Mouse (Mus musculus) CH12.LX (cell line): ENCODE measurements around the gene Taco1. TPM values are rescaled to one million over a fixed set of nuclear protein-coding genes. Genes with fewer than 3 reads are reported as not detected.

Experiments
- DNase-seq: peaks from one replicate; pipeline ENCODE4 v3.0.0-alpha.2; 2013; ENCODE audit errors: extremely low read depth
- H3K27ac ChIP-seq: 2 replicates; pipeline ENCODE4 v1.5.1; 2012; ENCODE audit warnings: low read depth, mild to moderate bottlenecking, control low read depth, moderate library complexity; ENCODE audit not compliant: insufficient read depth
- H3K27me3 ChIP-seq: replicated peaks from 2 replicates; pipeline ENCODE3; 2012; ENCODE audit warnings: inconsistent platforms
- H3K36me3 ChIP-seq, 2 experiments: replicated peaks in 1 of 2; 2 replicates each; pipeline versions ENCODE3 to v1.6.1; 2012; ENCODE audit warnings: inconsistent platforms in 1 of 2, low read length in 1 of 2, mild to moderate bottlenecking in 1 of 2, mixed read lengths in 1 of 2, moderate library complexity in 1 of 2; ENCODE audit not compliant: control insufficient read depth in 1 of 2, insufficient read depth in 1 of 2
- H3K4me1 ChIP-seq, 2 experiments: 2 replicates each; pipeline ENCODE4 v1.6.1; 2012; ENCODE audit warnings: inconsistent platforms in 1 of 2, moderate library complexity in 1 of 2; ENCODE audit not compliant: insufficient read depth in 2 of 2, control insufficient read depth in 1 of 2
- H3K4me2 ChIP-seq: 2 replicates; pipeline ENCODE4 v1.6.1; 2012; ENCODE audit warnings: low read depth, mild to moderate bottlenecking, control low read depth; ENCODE audit not compliant: poor library complexity, insufficient read depth, severe bottlenecking
- H3K4me3 ChIP-seq, 3 experiments: fragments of 150-350 bp in 1 of 3; sonication (generic) in 1 of 3; replicated peaks in 1 of 3; 2 replicates each; pipeline versions ENCODE3 to v1.5.1; 2011 to 2012; ENCODE audit warnings: low read depth in 2 of 3, low read length in 2 of 3, mild to moderate bottlenecking in 2 of 3, moderate library complexity in 2 of 3, control low read depth in 1 of 3, improper control_type of control experiment in 1 of 3, inconsistent platforms in 1 of 3, mixed read lengths in 1 of 3; ENCODE audit not compliant: poor library complexity in 1 of 3
- H3K79me2 ChIP-seq: replicated peaks from 2 replicates; pipeline ENCODE4 v1.6.1; 2012; ENCODE audit warnings: mild to moderate bottlenecking, moderate library complexity; ENCODE audit not compliant: control insufficient read depth, poor library complexity, insufficient read depth, severe bottlenecking; ENCODE audit errors: extremely low read depth
- H3K9ac ChIP-seq: 2 replicates; pipeline ENCODE4 v1.6.1; 2012; ENCODE audit warnings: low read depth, mild to moderate bottlenecking, control low read depth, moderate library complexity; ENCODE audit not compliant: insufficient read depth
- H3K9me3 ChIP-seq: replicated peaks from 2 replicates; pipeline ENCODE3; 2012; ENCODE audit warnings: low read length, inconsistent platforms, mixed read lengths
- BHLHE40 ChIP-seq: IDR thresholded peaks from 2 replicates; pipeline ENCODE4 v1.6.1; 2011; ENCODE audit warnings: mild to moderate bottlenecking, low read depth, low read length, improper control_type of control experiment
- CHD1 ChIP-seq: IDR thresholded peaks from 2 replicates; pipeline ENCODE4 v1.6.1; 2012; ENCODE audit warnings: low read depth, low read length, improper control_type of control experiment, inconsistent platforms
- CHD2 ChIP-seq: IDR thresholded peaks from 2 replicates; pipeline ENCODE4 v1.6.1; 2011; ENCODE audit warnings: low read length, improper control_type of control experiment
- E2F4 ChIP-seq: IDR thresholded peaks from 2 replicates; pipeline ENCODE4 v1.6.1; 2011; ENCODE audit warnings: low read depth, low read length, improper control_type of control experiment; ENCODE audit not compliant: insufficient replicate concordance
- ELF1 ChIP-seq: IDR thresholded peaks from 2 replicates; pipeline ENCODE4 v1.6.1; 2014; ENCODE audit warnings: low read depth, mild to moderate bottlenecking, inconsistent platforms, low read length, improper control_type of control experiment
- EP300 ChIP-seq: IDR thresholded peaks from 2 replicates; pipeline ENCODE4 v1.6.1; 2011; ENCODE audit warnings: low read length, improper control_type of control experiment
- ETS1 ChIP-seq: conservative IDR thresholded peaks from 2 replicates; pipeline ENCODE4 v1.6.1; 2012; ENCODE audit warnings: low read depth, mild to moderate bottlenecking, inconsistent platforms, low read length, improper control_type of control experiment, moderate library complexity
- GABPA ChIP-seq: IDR thresholded peaks from 2 replicates; pipeline ENCODE4 v1.6.1; 2012; ENCODE audit warnings: low read depth, low read length, improper control_type of control experiment, inconsistent platforms; ENCODE audit not compliant: insufficient replicate concordance
- HCFC1 ChIP-seq: IDR thresholded peaks from 2 replicates; pipeline ENCODE4 v1.6.1; 2012; ENCODE audit warnings: low read depth, mild to moderate bottlenecking, inconsistent platforms, low read length, improper control_type of control experiment
- IRF4 ChIP-seq: IDR thresholded peaks from 2 replicates; pipeline ENCODE4 v1.6.1; 2014; ENCODE audit warnings: low read depth, mild to moderate bottlenecking, inconsistent platforms, low read length, improper control_type of control experiment
- JUN ChIP-seq: IDR thresholded peaks from 2 replicates; pipeline ENCODE4 v1.6.1; 2011; ENCODE audit warnings: low read depth, mild to moderate bottlenecking, low read length, improper control_type of control experiment, moderate library complexity; ENCODE audit not compliant: insufficient read depth
- JUND ChIP-seq: conservative IDR thresholded peaks from 2 replicates; pipeline ENCODE4 v1.6.1; 2011; ENCODE audit warnings: low read depth, low read length, improper control_type of control experiment
- KAT2A ChIP-seq: IDR thresholded peaks from 2 replicates; pipeline ENCODE4 v1.6.1; 2012; ENCODE audit warnings: low read length, improper control_type of control experiment, inconsistent platforms; ENCODE audit not compliant: insufficient replicate concordance
- MAFK ChIP-seq: IDR thresholded peaks from 2 replicates; pipeline ENCODE4 v1.6.1; 2011; ENCODE audit warnings: low read length, improper control_type of control experiment; ENCODE audit not compliant: insufficient replicate concordance
- MAZ ChIP-seq: IDR thresholded peaks from 2 replicates; pipeline ENCODE4 v1.6.1; 2012; ENCODE audit warnings: low read depth, mild to moderate bottlenecking, inconsistent platforms, low read length, improper control_type of control experiment, moderate library complexity
- MEF2A ChIP-seq: IDR thresholded peaks from 2 replicates; pipeline ENCODE4 v1.6.1; 2014; ENCODE audit warnings: low read depth, mild to moderate bottlenecking, inconsistent platforms, low read length, improper control_type of control experiment, borderline replicate concordance
- MXI1 ChIP-seq: IDR thresholded peaks from 2 replicates; pipeline ENCODE4 v1.6.1; 2011; ENCODE audit warnings: mild to moderate bottlenecking, low read depth, low read length, improper control_type of control experiment
- MYC ChIP-seq: IDR thresholded peaks from 2 replicates; pipeline ENCODE4 v1.6.1; 2011; ENCODE audit warnings: low read depth, mild to moderate bottlenecking, improper control_type of control experiment, low read length
- NELFE ChIP-seq: IDR thresholded peaks from 2 replicates; pipeline ENCODE4 v1.6.1; 2011; ENCODE audit warnings: low read depth, low read length, improper control_type of control experiment
- PAX5 ChIP-seq: IDR thresholded peaks from 2 replicates; pipeline ENCODE4 v1.6.1; 2012; ENCODE audit warnings: low read length, inconsistent platforms, mixed read lengths
- RAD21 ChIP-seq: IDR thresholded peaks from 2 replicates; pipeline ENCODE4 v1.6.1; 2011; ENCODE audit warnings: low read depth, mild to moderate bottlenecking, low read length, improper control_type of control experiment, moderate library complexity
- RCOR1 ChIP-seq: conservative IDR thresholded peaks from 2 replicates; pipeline ENCODE4 v1.6.1; 2012; ENCODE audit warnings: low read depth, mild to moderate bottlenecking, inconsistent platforms, low read length, improper control_type of control experiment
- SIN3A ChIP-seq: IDR thresholded peaks from 2 replicates; pipeline ENCODE4 v1.6.1; 2012; ENCODE audit warnings: low read length, improper control_type of control experiment, inconsistent platforms
- SMC3 ChIP-seq: IDR thresholded peaks from 2 replicates; pipeline ENCODE4 v1.6.1; 2011; ENCODE audit warnings: low read depth, low read length, improper control_type of control experiment
- USF1 ChIP-seq: IDR thresholded peaks from 2 replicates; pipeline ENCODE4 v1.6.1; 2014; ENCODE audit warnings: low read depth, mild to moderate bottlenecking, inconsistent platforms, low read length, improper control_type of control experiment
- dilution Hi-C: fragments of 300-500 bp; cut with MboI; formaldehyde crosslinking; loops from 2 replicates; pipeline ENCODE4 v1.14.3; 2020; ENCODE audit warnings: low sequenced_read_pairs; ENCODE audit not compliant: extremely low pct_unique_long_range_greater_than_20kb, extremely low pct_ligation_motif_present
- in situ Hi-C: fragments of 300-500 bp; cut with MboI; formaldehyde crosslinking; loops from 3 replicates; pipeline ENCODE4 v1.14.3; 2019; ENCODE audit warnings: low sequenced_read_pairs, low pct_ligation_motif_present, low pct_unique_long_range_greater_than_20kb, mixed read lengths
- polyA plus RNA-seq: library from polyadenylated mRNA; unstranded; fragments of >175 nt; gene quantifications from 2 replicates; pipeline ENCODE4 v1.2.1, GENCODE M21; 2012; ENCODE audit warnings: low read depth; ENCODE audit not compliant: insufficient read length
- total RNA-seq, 2 experiments: library from RNA; depleted of rRNA; stranded (reverse); fragments of 300-350 nt in 1 of 2; fragments of >200 nt in 1 of 2; gene quantifications; 2 replicates each; pipeline ENCODE4 v1.2.3; 2012 to 2014

Taco1 gene
- total and polyA plus RNA-seq, 3 experiments: 30.8 to 35.8 (median 32.6) TPM

DNA sequence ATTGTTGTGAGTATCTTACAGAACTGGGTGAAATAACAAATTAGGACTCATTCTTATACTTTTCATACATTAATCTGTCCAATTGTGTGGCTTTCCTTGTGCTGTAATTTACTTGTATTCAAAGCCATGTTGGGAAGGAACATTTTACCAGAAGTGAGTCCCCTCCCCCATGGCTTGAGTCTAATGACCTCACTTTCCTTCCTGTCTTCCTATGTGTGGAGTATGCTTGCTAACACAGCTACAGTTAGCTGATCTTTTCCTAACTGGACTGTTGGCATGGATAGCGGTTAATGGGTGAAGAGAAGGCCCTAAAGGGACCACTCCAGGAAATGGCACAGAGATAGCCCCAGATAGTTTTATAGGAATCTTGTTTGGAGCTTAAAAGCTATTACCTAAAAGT lies 32.4 kb downstream of the Taco1 start:
- TF ChIP-seq GABPA (no peak), KAT2A (no peak), BHLHE40 (no peak), CHD1 (no peak), NELFE (no peak), MAFK (no peak), SMC3 (no peak), ELF1 (no peak), RCOR1 (no peak), MAZ (no peak), HCFC1 (no peak), E2F4 (no peak), IRF4 (no peak), MYC (no peak)

DNA sequence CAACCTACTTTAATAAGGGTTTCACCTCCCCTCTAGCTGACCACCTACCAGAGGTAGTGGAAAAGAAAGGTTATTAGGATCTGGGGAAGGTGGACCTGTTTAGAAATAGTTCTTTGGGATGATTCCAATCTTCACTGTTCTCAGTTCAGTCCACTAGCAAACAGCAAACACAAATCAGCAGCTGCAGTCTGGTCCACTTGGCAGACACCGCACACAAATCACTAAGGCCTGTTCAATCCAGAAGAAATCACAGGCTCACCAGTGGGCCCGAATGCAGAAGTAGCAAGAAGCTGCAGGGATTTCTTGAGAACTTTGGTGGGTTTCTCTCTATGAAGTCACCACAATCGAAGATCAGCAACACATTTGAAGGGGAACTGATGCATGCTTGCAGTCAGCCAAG lies 37.0 kb downstream of the Taco1 start:
- no peaks in the 10 kb centered on the region for H3K9me3 ChIP-seq
- H3K36me3 ChIP-seq: peaks cover 16 to 43% of the 10 kb centered on the region in 2 experiments
- peaks cover 8% of the 10 kb centered on the region for H3K79me2 ChIP-seq
- H3K27ac ChIP-seq: no peak overlapping the region
- in situ Hi-C loops: no loop called here
- peaks cover 8 to 33% of the 10 kb centered on the region in 2 experiments; a peak in 3 of 4 replicates for H3K4me1 ChIP-seq
- H3K4me2 ChIP-seq: no peak overlapping the region
- DNase-seq: no peak
- dilution Hi-C loops: no loop called here
- H3K27me3 ChIP-seq: no peaks in the 10 kb centered on the region
- H3K4me3 ChIP-seq: no peak overlapping the region
- TF ChIP-seq HCFC1 (no peak), PAX5 (no peak), MEF2A (no peak), ETS1 (no peak), MYC (no peak), EP300 (no peak), CHD2 (no peak), RCOR1 (no peak), USF1 (no peak), JUN (no peak), CHD1 (no peak), RAD21 (no peak), MXI1 (no peak), MAZ (no peak), JUND (no peak), SIN3A (no peak)
- no peak overlapping the region for H3K9ac ChIP-seq

More for the DNA sequence above, 32.4 kb downstream of the Taco1 start:
- Histone ChIP-seq H3K9me3 (no peaks in the 10 kb centered on the region), H3K27ac (no peak overlapping the region), H3K36me3 (peaks cover 10 to 39% of the 10 kb centered on the region in 2 experiments), H3K4me1 (peaks cover 2 to 13% of the 10 kb centered on the region in 2 experiments; a peak in 3 of 4 replicates), H3K4me3 (no peak overlapping the region), H3K79me2 (peaks cover 15% of the 10 kb centered on the region), H3K27me3 (no peaks in the 10 kb centered on the region), H3K9ac (no peak overlapping the region), H3K4me2 (no peak overlapping the region)
- dilution Hi-C loops (no loop called here), in situ Hi-C loops (no loop called here)
- no peak for DNase-seq
